Mouse (Mus musculus) testis, adult 2 months (tissue): ENCODE data around the gene Secisbp2l.

Source experiments
- CTCF ChIP-seq: fragments of 200-500 bp; IDR thresholded peaks from 2 replicates; pipeline ENCODE4 v1.5.1; 2012; ENCODE audit warnings: low read depth, mild to moderate bottlenecking, inconsistent platforms, low read length, moderate library complexity; ENCODE audit not compliant: control insufficient read depth, insufficient read depth, insufficient replicate concordance
- POLR2A ChIP-seq: fragments of 200-500 bp; IDR thresholded peaks from 2 replicates; pipeline ENCODE4 v1.6.1; 2012; ENCODE audit warnings: low read depth, mild to moderate bottlenecking, inconsistent platforms, low read length, moderate library complexity; ENCODE audit not compliant: control insufficient read depth

DNA sequence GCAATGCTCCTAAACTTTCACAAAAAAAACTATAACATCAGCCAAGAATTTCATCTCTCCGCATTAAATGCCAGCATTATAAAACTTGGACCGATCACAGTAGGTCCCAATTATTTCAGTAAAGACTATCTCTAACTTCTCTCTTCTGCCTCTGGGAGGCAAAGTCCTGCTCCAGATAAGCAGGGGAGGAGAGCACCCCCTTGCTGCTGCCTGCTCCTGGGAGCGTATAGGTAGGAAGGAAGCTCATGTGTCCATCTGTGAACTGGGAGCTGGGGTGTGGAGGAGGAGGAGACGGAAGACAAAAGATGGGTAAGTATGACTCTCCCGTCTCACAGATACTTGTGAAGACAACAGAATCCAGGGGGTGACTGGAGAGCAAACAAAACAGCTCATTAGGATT lies 44.0 kb downstream of the Secisbp2l start:
- TF ChIP-seq POLR2A (no peak), CTCF (no peak)
